Mouse (Mus musculus): Measurements from ENCODE around the gene C1qtnf1.

The C1qtnf1 gene

DNA sequence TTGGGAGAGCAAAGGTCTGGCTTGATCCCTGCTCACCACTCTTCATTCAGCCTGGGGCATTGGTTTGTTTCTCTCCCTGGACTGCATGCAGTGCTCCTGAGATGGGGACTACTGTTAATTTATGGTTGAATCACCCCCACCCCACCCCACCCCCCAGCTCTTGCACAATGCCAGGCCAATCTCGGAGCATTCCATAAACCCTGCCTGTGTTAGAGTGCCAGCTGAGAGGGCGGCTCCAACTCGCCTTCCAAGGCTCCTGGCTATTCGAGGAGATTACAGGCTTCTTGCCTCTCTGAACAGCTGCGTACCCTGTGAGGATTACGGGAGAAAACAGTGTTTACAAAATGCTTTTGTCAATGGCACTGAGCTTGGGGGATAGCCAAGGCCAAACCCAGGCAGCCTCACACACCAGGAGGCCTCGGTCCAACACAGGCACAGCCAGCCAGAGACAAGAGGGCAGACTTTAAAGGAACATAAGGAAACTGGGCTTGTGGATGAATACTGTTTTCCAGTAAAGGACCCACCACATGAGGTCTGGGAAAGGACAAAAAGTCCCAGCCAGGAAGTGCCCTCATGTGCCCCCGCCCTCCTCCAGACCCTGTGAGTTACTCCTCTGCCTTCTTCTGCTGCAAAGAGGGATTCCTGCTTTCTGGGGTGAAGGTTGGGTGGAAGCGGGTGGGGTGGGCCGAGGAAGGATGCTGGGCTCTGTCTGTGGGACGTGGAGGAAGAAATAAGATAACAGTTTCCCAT lies 10.8 kb downstream of the C1qtnf1 start:
- peak; percentile 38 to 67 for DNase-seq

DNA sequence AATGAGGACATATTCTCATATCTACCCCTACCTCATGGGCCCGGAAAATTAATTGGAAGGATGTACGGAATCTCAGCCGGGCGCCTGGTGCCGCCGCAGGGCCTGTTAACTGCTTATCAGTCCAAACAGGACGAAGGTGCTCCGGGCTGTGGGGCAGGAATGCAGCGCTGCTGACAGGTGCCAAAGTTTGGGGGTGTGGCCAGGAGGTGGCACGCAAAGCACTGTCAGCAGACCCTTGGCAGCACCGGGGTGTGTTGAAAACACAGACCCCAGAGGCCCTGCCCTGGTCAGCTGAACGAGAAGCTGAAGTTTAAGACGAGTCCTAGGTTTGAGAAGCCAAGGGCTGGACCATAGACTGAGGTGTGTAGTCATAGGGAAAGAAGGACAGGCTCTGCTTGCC lies 14.7 kb downstream of the C1qtnf1 start:
- DNase-seq, result peak in 1 of 2 experiments; percentile 39

DNA sequence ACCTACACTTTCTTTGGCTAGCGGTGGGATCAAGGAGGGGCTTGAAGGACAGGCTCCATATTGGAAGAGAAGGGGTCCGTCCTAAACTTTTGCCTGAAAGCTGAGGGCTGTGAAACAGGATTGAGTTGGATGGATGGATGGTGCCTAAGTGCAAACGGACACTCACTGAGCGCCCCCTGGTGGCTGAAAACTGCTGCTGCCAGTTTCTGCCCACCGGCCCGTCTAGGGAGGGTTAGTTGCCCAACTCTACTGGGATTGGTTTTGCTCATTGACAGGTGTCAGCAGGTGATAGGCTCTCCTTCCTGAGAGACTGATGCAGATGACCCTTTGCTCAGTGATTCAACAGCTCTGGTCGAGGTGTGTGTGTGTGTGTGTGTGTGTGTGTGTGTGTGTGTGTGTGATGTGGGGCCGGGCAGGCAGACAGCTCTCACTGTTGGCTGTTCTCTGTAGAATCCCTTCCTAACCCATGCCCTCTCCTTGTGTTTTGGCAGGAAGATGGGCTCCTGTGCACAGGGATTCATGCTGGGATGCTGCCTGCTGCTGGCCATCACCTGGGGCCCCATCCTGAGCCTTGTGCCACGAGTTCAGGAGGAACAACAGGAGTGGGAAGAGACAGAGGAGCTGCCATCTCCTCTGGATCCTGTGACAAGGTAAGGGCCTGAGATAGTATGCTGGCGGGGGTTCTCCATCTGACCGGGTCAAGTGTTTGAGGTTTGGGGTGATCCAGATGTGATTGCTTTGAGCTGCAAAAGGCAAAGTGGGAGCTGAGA lies 15.4 kb downstream of the C1qtnf1 start:
- peak; percentile 75 to 84 for DNase-seq

DNA sequence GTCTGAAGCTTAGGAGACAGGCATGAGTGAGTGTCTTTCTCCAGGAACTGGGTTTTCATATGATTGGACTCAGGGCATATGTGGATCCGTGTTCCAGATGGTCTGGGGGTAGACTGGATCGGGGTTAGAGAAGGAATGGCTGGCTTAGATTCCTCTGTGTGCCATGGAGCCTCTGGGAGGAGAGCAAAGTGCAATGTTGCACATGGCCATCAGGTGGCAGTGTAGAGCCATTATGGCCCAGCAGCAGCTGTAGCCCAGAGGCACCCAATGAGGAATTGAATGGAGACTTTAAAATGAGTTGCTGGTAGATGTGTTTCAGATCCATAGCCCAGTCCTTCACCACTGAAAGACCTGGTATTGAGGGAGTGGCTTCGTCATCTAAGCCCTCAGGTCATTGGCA lies 17.8 kb downstream of the C1qtnf1 start:
- peak; percentile 55 to 79 for DNase-seq

DNA sequence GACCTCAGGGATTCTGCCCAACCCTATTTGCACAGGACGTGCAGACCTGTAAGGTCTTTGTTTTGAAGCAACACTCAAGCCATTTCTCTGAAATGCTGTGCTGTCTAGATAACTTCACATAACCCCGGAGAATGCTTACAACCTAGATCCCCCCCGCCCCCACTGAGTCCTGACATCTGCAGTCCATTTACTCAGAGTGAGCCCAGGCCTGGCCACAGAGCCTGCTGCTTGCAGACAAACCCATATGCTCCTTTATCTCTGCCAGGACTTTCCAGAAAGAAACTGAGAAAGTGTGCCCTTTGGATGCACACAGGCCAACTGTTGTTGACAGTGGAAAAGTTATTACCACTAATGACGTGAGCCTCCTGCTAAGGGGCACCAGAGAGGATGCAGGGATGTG lies 19.3 kb downstream of the C1qtnf1 start:
- no peak for DNase-seq

DNA sequence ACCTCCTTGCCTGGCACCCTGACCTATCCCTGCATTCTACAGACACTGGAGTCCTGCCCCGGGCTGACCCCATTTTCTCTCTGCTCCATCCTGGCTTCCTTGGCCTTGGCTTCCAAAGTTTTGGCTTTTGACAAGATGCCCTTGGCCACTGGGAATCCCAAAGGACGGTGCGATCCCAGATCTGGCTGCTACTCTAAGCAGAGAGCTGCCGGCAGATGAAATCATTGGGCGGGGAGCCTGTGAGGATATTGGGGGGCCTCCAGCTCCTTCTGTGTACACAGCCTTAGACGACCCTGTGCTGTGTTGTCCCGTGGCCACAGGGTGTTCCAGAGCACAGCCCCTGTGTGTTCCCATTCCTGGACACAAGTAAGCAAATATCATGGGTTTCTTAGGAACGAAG lies 20.4 kb downstream of the C1qtnf1 start:
- DNase-seq, result no peak

DNA sequence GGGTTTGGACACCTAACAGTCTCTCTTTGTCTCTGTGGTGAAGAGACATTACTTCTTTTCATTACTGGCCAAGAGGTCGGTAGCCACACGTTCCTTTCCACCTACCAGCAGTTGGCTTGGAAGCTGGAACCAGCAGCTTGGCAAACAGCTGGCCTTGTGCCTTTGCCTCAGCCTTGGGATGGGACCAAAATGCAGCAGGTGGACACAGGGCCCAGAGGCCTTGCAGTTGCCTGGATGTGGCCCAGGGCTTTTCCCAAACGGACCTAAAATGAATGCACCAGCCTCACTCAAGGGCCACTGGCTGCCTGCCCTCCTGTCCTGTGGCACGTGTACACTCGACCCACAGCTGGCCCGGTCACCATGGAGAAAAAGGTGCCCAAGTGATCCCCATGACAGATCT lies 23.2 kb downstream of the C1qtnf1 start:
- peak in 1 of 2 experiments; percentile 26 for DNase-seq

DNA sequence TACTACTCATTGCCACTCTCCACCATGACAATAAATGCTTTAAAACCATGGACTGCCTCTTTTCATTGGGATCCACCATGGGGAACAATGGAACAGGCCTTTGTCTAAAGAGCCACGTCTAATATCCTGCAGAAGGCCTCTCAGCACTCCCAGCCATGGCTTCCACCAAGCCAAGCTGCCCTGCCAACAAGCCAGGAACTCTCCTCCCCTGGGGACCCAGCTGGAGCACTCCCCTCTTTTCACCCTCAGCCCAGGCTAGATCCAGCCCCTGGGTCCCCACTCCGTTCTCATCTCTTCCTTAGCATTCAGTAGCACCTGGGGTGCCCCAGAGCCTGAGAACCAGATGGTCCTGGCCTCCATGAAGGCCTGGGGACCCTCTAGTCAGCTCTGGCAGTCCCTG lies 25.0 kb downstream of the C1qtnf1 start:
- DNase-seq, result no peak

DNA sequence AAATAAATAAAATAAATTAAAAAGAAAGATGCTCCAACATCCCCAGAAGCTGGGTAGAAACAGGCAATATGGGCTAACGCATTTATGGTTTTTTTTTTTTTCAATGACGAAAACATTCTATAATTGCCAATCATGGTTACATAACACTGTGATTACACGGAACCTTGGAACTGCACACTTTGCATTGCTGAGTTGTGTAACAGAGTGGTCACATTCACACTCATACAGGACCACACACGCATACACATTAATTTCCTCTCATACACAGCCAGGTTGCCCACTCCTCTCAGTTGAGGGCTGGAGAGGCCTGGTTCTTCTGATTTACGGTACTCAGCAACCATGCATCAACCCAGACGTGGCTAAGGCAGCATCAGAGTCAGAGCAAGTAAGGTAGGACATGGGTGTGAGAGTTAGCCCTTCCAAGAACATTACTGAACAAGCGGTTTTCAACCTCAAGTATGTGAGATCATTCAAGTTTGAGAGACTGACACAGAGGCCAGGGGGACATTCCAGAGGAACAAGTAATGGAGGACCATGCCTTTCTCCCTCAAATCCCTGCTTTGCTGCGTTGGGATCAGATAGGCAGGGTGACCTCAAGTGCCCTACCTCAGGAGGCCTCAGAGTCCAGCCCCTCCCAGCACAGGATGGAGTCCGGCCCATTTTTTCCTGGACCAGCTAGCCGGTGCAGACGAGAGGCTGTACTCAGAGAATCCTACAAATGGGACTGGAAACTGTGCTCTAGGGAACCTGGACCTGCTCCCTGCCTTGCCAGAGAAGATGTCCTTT lies 26.1 kb downstream of the C1qtnf1 start:
- DNase-seq, result no peak

DNA sequence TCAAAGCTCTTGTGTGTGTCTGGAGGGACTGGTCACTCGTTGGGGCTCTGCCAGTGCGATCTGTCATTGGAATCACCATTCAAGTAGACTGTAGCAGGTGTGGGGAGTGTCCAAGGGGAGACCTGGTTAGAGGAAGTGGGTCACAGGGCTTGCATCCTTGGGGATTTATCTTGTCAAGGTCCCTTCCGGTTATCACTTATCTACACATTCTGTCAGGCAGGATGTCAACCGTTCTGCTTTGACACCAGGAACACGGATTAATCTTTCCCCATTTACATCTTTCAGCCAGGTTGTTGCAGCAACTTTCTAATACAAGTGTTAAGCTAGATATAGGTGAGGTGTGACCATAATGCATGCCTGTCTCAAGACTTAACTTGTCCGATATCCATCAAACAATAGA lies 27.8 kb downstream of the C1qtnf1 start:
- DNase-seq, result no peak

DNA sequence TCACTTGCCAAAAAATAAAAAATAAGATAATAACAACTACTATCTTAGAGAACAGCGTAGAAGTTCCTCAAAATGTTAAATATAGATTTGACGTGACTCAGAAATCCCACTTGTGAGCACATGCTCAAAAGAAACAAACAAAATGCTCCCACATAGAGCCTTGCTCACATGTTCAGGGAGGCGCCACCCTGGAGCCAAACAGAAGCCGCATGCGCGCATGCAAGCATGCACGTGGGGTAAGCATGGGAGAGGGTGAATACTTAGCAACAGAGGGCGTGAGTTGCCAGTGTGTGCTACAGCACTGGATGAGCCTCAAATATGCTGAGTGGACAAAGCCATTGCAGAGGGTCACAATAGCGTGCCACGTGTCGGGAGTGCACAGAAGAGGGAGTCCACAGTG lies 28.9 kb downstream of the C1qtnf1 start:
- DNase-seq, result peak; percentile 43 to 56

DNA sequence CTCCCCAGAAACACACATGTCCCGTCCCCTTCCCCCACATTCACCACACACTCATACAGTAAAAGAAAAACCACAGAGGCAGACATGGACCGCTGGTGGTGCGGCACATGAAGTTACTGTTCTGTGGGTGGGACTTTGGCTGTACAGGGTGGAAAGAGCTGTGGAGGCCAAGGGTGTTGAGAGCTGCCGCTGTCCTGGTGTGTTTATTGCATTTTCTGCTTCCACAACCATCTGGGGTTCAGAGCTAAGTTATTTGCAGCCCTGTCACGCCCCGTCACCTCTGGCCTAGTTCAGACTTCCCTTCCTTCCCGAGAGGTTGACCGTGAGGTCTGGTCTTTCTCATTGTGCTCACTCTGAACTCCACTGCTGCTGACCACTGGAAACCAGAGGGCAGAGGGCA lies 31.0 kb downstream of the C1qtnf1 start:
- DNase-seq, result peak; percentile 67 to 72

DNA sequence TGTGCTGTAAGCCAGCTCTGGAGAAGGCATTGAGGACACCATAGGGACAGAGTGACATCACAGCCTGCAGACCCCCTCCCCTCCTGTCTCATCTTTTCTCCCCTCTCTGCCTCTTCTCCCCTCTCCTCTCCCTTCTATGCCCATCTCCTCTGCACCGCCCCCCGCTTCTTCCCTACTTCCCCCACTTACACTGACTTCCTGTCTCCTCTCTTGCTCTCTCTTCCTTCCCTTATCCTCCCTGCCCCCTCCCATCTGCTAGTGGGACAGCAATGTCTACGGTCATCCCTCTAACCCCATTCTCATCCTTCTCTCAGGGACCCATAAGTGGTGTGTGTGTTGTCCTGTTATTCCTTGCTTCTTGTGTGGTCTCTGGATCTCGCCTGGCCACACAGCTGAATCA lies 31.5 kb downstream of the C1qtnf1 start:
- DNase-seq, result no peak

DNA sequence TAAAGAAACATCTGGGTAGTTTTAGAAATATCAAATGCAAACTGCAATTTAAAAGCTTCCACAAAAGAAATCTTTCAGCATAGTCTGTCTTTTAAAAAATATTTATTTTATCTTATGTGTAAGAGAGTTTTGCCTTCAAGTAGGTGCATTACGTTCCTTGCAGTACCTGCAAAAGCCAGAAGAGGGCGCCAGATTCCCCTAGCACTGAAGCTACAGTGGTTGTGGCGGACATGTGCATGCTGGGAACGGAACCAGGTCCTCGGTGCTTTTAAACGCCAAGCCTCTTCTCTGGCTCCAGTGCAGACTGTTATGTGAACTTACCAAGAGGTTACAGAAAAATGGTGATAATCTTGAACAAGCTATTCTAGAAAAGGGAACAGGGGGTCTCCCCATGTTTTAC lies 32.3 kb downstream of the C1qtnf1 start:
- DNase-seq, result no peak

DNA sequence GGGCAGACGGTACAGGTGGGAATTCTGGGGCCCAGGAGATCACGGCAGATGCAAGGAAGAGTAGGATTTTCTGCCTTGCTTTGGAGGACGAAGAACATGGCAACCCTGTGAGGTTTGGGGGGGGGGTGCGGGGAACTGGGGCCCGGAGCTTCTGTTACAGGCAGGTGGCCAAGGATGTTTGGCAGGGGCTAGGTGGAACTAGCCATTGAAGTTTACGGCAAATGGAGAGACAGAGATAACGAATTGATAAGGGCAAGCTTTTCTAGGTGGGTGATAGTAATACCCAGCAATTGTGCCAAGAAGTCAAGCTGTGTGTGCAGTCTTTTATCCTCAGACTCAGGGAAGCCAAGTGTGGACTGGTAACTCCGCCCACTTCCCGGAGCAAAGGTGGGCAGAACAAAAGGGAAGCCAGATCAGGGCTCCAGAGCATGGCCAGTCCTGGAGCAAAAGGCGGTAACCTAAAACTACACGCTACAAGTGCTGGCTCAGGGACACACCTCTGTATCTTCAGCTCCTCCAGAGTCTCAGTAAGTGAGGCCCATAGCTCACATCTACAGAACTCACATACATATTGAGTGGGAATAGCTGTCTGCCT lies 39.5 kb downstream of the C1qtnf1 start:
- no peak for DNase-seq

DNA sequence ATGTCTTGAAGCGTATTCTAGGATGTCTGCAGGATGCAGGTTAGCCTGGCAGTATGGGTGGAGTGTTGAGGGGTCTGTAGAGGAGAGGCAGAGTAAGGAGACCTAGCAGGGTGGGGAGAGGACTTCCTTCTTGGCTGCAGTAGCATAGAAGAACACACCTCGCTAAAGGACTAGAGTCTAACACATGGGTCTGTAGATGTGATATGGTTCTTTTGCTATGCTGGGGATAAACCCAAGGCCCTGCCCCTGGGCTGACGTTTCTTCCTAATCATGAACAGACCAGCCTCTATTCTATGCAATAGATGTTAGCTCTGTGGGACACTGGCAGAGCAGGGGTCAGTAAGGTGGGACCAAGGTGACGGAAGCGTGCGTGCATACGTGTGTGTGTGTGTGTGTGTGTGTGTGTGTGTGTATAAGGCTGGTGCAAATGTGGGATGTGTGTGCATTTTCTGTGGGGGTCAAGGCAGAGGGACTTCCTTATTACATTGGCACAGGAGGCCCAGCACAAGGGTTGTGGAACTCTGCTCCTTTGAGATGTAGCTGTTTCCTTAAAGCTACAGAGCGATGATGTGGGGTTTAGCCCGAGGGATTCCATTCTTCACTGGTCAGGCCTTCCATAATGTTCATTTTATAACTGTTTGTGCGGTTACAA lies 41.6 kb downstream of the C1qtnf1 start:
- no peak for DNase-seq

DNA sequence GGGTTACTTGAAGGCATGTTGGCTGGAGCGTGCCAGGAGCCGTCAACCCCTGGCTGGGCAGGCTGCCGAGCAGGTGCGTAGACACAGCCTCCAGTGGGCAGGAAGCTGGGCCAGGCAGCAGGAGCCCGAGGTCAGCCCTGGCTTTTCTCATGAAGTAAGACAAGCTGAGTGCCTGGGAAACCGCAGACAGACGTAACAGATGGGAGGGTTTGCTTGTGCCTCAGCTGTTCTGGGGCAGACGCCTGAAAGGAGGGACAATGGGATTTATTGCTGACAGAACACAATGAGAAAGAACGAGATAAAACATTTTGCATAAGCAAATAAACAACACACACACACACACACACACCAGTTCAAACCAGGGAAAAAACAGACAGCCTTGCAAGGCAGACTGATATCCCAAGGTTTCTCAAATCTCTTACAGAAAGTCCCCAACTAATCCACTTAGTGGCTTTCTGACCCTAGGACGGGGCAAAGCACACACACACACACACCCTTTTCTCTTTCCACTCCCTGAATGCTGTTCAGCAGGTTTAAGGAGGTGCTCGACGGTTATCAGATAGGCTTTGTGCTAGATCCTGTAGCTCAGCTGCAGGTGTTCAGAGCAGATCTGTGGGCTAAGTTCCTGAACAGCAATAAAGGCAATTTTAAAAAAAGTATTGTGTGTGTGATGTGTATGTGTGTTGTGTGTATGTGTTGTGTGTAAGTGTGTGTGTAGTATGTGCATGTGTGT lies 42.4 kb downstream of the C1qtnf1 start:
- peak; percentile 49 to 68 for DNase-seq

DNA sequence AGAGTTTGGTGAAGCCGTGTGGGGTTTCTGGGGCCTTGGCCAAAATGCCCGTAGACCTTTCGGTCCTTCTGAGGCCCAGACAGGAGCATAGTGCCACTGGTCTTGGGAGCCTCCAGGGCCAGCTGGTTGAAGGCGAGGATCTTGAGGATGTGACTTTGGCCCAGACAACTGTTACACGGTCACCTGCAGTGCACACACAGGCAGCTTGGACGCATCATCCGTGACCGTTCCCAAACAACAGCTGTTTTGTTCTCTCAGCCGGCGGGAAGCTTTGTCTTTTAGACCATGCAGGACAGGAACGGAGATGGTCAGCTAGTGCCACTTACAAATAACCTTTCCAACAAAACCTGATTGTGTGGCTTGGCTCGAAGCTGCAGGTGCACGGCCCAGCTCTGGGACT lies 43.7 kb downstream of the C1qtnf1 start:
- DNase-seq, result no peak

DNA sequence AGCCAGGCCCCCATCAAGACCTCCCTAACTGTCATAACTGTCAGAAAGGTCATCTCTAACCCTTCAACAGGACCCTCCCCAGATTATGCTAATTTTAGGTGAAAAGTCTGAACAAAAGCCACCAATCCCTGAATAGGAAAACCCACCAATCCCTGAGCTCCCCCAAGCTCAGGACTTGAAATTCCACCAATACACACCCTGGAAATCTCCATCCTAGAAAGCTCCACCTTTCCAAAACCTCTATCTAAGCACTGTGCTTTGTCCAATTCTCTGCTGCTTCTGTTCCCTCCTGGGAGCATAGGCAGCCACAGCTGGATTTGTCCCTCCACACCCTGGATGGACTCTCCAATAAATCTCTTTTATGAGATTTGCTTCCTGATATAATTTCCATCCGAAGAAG lies 45.2 kb downstream of the C1qtnf1 start:
- DNase-seq, result no peak

DNA sequence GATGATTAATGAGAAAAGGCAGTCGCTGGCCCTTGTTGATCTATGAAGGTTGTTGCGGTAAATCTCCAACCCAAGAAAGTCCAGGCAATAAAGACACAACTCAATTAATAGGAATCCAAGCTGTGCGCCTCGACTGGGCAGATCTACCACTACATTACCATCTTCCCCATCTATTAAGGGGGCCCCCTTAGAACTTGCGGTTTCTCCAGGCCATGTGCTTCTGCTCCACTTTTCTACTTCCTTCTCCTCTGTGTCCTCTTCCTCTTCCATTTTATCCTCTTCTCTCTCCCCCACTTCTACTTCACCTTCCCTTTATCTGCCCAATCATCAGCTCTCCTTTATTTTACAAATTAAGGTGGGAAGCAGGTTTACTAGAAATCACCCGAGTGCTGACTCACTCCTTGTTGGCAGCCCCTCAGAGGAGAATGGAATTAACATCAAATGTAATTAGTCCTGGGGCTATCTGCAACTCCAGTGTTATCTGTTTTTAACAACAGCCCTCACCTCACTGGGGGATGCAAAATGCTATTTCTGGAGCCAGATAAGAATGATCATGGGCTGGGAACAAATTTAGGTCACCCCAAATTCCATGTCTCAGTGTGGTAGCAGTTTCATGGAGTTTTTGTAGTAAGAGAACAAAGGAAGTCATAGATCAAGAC lies 46.0 kb downstream of the C1qtnf1 start:
- no peak for DNase-seq

DNA sequence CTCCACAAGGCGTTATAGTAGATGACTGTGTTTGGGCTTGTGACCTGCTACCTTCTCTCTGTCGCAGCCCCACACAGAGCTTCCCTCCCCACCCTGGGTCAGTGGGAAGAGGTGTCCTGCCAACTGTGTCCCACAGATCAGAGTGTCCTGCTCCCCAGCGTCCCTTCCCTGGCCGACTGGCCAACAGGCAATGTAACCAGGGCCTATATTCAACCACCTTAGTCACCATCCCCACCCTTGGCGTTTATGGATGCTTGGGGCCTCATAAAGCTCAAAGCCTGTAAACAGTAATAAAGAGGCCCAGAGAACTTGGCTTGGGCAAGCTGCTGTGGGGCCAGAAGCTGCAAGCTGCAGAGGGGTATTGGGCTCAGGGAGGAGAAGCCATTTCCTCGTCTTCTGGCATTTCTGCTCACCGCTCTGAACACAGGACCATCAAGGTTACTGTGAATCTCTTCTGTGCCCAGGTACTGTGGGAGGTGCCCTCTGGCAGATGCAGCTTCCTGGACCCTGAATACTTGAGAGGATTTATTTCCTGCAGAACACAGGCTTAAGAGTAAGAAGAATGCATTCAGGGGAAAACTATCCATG lies 47.6 kb downstream of the C1qtnf1 start:
- no peak for DNase-seq
